Mouse (Mus musculus) frontal cortex, adult (tissue): ENCODE data around the gene Ccdc9b.

ENCODE experiments used
- ATAC-seq: cut with Nextera tagmentation; 2 replicates; pipeline ENCODE4 v1.9.2; 2017; ENCODE audit warnings: mild to moderate bottlenecking, moderate library complexity, mixed read lengths; ENCODE audit not compliant: low TSS enrichment

Ccdc9b gene

GRCm38 (mm10) chr2:118778418-118778817 is 16.0 kb upstream of the Ccdc9b start:
- ATAC-seq: no peak

GRCm38 (mm10) chr2:118776295-118776694 is 13.8 kb upstream of the Ccdc9b start:
- no peak for ATAC-seq

DNA sequence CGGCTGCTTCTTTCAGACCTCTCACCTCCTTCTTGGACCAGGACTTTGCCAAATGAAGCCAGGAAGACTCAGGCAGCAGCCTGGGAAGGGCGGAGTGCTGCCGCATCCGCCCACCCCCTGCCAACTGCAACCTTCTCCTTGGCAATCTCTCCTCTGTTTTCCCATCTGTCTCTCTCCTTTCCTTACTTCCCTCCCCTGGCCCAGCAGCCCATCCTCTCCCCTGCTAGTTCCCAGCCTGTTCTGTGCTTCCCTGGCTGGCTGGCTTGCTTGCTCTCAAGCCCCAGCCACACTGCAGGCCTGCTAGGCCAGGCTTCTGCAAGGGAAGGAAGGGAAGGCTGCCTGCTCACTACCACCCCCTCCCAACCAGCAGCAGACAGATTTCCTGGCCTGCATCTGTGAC is 13.4 kb upstream of the Ccdc9b start:
- peak; percentile 80 for ATAC-seq

- ATAC-seq: no peak
Observed at GRCm38 (mm10) chr2:118775396-118775795, 12.9 kb upstream of the Ccdc9b start.

- no peak for ATAC-seq
Observed at GRCm38 (mm10) chr2:118774536-118774935, 12.1 kb upstream of the Ccdc9b start.

DNA sequence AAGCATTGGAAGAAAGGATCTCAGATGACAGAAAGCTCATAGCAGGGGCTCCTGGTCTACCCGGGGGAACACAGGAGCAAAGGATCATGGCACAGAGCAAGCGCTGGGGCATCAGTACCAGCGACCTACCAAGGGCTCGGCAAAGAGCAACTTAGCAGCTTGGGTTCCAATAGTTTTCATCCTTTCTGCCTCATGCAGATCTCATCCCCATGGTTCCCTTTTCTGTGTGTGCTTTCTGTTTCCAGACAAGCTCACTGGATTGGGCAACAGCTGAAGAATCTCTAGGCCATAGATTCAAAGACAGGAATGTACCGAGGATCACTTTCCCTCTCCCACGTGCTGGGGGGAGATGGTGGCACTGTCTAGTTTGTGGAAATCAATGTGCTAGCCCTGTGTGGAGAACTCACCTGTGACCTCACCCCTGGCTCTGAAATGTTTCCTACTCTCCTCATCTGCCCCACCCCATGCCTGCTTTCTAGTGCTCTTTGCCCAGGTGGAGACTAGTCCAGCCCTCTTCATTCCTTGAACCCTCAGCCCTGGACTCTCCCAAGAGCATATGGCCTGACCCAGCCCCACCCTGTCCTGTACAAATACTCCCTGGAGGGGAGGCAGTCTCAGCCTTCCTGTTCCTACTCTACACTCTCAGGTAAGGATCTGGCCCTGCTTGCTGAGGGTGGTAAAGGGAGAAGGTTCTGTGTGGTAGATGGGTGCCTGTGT is 9.9 kb upstream of the Ccdc9b start, which contains the start of gene Phgr1:
Gene Phgr1 (plus strand): TSS at position 612 of the 717 bp plus-strand sequence.
- no peak for ATAC-seq

DNA sequence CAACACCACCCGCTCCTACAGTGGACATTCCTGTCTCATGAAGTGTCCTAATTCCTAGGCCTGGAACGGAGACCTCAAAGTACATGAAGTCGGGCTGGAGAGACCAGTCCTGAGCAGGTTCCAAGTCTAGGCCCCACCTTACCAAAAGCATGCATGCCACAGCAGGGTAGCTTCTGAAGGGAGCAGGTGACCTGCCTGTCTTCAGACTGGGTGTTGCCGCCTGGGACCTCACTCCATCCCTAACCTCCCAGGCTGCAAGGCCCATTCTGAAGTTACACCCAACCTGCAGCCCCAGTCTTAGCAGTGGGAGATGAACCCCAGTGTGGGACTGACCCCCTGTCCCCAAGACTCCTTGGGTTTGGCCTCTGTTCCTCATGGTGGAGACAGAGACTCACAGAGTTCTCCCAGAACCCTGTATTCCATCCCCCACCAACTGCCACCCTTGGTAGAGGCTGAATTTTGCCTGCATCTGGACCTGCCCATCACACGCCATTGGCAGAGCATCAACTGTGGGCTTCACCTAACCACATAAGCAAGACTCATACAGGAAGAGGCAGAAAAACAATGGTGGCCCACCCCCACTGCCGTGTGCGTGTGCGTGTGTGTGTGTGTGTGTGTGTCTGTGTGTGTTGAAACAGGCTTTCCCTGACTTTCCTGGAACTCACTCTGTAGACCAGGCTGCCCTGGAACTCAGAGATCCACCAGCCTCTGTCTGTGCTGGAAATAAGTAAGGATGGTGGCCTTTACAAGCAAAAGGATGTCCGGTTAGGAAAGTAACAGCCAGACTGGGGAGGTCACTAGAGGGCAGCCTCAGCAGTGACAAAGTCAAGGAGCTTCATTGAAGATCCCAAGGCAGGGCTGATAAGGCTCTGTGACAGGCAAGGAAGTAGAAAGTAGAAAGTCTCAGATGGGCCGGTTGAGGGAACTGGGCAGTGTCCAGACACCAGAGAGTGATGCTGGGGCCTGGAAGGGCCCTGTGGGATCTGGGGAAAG is 3.9 kb upstream of the Ccdc9b start:
- ATAC-seq: no peak

DNA sequence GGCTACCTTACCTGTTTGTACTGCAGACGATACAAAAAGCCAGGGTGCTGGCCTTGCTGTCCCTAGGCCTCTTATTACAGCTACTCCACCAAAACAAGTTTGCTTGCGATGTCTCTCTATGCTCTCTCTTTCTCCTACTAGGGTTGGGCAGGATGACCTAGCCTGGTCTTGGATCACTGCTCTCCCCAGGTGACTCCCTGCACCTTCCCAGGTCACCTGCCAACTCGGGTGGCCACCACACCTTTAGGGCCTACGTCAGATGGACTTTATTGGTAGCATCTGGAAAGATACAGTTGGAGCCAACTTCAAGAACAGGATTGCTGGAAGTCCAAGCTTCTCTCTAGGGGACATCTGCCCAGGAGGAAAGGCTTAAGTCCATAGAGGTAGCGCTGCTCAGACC is 2.4 kb upstream of the Ccdc9b start:
- no peak for ATAC-seq

DNA sequence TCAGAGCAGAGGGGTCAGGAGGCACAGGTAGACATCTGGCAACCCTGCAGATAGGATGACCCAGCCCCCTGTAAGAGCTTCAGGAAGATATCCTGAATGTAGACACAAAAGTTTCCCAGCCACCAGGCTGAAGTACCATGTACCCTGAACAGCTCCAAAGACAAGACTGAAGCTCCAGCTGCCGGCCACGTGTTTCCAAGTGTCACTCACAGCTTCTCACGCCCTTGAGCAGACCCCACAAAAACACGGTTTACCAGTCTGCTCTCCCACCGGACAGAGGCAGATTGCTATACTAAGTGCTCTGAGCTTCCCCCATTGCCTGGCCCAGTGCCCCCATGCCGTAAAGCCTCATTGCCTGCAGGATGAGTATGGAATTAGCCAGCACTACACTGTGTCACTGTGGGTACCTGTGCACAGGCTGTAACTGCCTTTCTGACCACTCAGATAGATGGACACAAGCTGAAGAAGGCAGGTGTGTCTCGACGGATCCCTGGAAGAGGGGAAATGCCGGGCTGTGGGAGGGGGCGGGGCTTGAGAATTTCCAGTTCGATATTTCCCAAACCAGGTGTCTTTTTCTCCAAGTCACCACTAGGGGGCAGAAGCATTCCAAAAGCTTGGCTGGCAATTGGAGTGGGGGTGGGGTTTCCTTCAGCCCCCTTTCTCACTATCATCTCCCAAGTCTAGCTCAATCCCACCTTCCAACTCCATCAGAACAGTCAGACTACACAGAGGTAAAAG is 1.8 kb upstream of the Ccdc9b start:
- peak; percentile 3; the same call in 1 of the 2 replicates for ATAC-seq

DNA sequence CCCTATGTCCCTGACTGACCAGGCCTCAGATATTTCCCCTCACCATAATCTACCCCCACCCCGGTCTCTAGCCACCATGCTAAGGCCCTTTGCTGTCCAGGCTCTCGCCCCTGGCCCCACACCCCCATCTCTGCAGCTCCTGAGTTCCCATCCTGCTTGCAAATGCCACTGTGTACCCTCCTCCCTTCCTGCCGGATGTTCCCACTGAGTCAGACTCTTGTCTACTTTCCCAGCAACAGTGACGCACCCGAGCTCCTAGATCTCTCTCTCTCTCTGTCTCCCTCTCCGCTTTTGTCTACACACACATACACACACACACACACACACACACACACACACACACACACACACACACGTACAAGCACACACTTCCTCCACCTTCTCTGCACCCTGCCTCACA is 1.0 kb upstream of the Ccdc9b start:
- ATAC-seq: peak; percentile 56

DNA sequence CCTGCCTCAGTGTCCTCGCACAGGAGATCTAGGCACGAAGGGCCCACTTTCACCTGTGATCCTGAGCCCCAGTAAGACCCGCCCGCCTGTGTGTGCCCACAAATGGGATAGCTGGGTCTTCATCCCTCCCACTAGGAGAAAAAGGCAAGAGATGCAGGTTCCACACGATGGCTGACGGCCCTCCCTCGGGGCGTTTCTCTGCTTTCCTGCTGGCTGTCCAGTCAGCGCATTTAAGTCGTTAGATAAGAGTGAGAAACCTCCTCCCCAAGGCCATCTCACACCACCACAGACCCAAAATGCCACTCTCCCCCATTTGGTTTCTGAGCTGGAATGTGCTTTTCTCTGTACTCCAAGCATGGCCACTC is 305 bp upstream of the Ccdc9b start:
- ATAC-seq: peak; percentile 1; the same call in 1 of the 2 replicates

DNA sequence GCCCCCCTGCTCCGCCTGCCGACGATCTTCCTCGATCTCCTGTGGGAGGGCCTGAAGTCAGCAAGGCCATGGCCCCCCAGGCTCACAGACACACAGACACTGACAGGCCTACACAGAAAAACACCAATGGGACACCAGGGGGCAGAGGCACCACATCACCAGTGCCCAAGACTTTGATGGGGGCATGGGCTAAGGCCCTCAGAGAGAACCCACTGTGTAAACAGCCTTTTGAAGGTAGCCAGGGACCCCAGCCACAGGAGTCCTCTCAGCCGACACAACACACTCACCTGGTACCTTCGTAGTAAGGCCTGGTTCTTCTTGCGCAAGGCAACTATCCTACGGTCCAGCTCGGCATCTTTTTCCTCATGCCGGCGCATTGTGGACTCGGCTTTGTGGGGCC is 1.1 kb downstream of the Ccdc9b start:
- no peak for ATAC-seq

- no peak for ATAC-seq
Observed at GRCm38 (mm10) chr2:118760311-118761025, 2.0 kb downstream of the Ccdc9b start.

- ATAC-seq: no peak
Observed at GRCm38 (mm10) chr2:118759828-118760227, 2.6 kb downstream of the Ccdc9b start.

DNA sequence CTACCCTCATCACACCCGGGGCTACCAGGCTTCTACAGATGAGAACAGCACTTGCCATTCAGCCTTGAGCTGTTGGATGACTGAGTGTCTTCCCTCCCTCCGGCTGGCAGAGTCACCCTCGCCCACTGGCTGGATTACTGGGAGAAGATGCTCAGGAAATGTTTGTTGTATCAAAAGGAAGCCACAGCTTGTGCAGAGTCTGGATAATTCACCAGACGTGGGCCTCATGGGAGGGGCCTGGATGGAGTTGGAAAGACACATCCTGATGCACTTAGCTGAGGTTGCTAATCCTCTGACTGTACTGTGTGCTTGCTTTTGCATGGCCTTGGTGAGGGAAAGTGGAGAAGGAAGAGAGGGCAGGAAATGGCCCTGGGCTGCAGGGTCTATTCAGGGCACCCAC is 6.4 kb downstream of the Ccdc9b start:
- peak; percentile 50 for ATAC-seq

- no peak for ATAC-seq
Observed at GRCm38 (mm10) chr2:118755407-118755806, 7.1 kb downstream of the Ccdc9b start.

DNA sequence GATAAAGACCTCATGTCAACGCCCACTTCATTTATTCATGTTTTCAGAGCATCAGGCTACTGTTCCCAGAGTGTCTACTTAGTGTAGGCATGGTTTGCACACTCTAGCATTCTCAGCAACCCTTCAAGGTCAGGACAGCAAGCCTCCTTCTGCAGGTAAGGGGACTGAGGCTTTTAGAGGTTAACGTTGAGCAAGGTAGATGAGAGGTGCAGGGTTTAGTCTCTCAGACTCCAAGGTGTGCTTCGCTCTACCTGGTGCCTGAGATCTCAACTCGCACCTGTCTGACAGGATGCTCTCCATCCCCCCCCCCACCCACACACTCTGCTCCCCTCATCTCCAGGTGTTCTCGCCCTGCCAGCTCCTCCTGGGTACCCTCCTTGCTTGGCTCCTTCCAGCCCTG is 8.3 kb downstream of the Ccdc9b start:
- ATAC-seq: no peak

DNA sequence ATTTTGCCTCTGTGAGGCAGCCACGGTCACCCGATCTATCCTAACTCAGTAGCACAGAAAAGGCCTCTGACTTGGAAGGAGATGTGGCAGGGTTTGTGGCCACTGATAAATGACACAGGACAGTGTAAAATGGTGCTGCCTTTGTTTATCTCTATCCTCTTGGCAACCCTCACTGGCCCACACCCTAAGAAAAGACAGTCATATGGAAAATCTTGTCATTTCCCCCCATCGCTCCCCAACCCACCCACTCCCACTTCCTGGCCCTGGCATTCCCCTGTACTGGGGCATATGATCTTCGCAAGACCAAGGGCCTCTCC is 9.7 kb downstream of the Ccdc9b start:
- ATAC-seq: no peak

DNA sequence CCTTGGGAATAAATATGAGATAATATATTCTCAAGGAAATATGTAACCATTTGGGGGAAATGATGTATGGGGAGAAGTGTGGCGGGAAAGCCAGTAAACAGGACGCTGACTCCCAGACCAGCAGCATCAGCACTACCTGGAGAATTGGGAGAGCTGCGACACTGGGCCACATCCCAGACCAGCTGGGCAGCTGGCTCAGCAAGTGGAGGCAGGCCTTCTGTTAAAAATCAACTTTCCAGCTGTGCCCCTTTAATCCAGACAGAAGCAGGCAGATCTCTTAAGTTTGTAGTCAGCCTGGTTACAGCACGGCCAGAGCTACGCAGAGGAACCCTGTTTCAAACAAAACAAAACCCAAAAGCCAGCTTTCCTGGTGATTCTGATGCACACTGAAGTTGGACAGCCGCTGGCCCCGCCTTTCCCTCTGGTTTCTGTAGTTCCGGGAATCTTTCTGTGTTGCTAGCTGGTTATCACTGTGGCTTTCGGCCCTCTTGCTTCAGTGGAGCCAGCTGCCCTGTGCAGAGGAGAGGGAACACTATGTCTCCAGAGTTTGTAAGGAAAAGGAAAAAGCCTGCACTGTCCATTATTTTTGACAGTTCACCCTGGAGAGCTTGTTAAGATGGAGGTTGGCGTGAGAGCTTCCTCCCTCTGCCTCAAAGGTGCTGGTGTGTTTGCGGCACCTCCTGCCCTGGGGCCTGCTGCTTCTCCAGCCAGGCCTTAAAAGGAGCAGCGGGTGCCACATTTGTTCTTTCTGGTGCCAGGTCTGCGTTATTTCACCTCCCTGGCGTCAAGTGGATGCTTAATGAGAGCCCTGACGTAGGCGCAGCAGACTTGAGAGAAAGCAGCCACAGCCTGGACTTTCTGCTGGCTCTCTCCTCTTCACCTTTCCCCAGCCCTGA is 10.3 kb downstream of the Ccdc9b start:
- ATAC-seq: no peak

GRCm38 (mm10) chr2:118750476-118750875 is 12.0 kb downstream of the Ccdc9b start:
- ATAC-seq: no peak
